Mouse (Mus musculus): ENCODE measurements around the gene Rrbp1.

The Rrbp1 gene

DNA sequence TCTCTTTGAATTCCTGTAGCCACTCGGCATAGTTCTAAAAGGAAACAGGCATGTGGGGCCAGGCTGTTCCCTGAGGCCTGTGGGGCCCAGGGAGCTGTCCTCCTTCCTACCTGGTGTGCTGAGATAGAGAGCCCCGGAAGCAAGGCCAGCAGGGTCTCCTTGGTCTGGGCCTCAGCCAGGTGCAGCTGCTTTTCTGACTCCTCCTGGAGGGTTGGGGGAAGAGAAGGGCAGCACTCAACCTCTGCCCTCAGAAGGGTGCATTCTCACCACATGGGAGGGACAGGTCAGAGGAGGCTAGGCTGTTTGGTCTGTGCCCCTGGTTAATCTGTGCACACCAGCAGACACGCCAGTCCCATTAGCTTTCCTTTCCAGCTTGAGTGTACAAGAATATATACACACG is 56.1 kb downstream of the Rrbp1 start:
- DNase-seq (ENCODE audit: inconsistent ontology term) = no peak

- no peak for DNase-seq (ENCODE audit: inconsistent ontology term)
Observed at GRCm38 (mm10) chr2:143953944-143954343, 57.1 kb downstream of the Rrbp1 start.

DNA sequence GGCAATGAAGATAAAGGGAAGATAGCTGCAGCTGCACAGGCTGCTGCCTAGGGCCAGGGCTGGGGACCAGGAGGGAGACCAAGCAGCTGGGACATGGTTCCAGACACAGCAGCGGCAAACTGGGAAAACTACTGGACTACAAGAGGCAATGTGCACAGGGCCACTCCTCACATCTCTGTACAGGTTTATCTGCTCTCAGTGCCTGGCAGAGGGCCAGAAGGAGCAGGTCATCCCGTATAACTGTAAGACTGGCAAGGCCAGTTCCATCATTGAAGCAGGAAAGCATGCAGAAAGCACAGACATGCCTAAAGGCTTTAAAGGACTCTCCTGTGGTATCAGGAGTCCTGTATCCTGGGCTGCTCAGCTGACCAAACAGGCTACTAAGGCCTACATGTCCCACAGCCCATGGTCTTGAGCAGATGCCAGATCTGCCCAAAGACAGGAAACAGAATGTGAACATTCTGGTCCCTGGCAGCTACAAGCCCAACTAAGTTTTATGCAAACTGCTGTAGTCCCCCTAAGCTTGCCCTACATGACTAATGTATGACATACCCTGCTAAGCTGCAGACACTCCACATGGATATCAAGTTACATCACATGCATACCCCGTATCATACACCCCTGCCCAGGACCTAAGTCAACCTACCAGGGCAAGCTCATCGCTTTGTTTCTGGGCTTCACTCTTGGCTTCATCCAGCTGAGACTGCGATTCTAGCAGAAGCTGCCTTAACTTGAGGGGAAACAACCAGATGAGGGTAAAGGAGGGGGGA is 59.3 kb downstream of the Rrbp1 start:
- DNase-seq (ENCODE audit: inconsistent ontology term) = no peak

DNA sequence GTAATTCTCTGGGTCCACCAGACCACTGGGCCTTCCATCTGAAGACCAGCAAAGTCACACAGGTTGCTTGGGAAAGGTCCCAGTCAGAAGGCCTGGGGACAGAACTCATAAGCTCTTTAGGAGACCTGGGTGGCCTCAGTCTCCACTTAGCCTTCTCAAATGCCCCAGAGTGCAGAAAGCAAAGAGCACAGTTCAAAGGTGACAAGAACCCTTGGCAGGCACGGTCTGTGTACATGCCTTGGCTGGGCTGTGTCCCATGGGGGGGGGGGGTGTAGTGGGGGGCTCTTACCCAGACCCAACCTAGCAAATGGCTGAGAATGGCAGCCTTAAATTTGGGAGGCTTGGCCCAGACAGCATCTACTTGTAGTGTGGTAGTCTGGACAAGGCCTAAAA is 60.0 kb downstream of the Rrbp1 start:
- DNase-seq (ENCODE audit: inconsistent ontology term) = no peak

- no peak for DNase-seq (ENCODE audit: inconsistent ontology term)
Observed at GRCm38 (mm10) chr2:143950290-143951027, 60.6 kb downstream of the Rrbp1 start.

- no peak for DNase-seq (ENCODE audit: inconsistent ontology term)
Observed at GRCm38 (mm10) chr2:143949217-143949616, 61.8 kb downstream of the Rrbp1 start.

DNA sequence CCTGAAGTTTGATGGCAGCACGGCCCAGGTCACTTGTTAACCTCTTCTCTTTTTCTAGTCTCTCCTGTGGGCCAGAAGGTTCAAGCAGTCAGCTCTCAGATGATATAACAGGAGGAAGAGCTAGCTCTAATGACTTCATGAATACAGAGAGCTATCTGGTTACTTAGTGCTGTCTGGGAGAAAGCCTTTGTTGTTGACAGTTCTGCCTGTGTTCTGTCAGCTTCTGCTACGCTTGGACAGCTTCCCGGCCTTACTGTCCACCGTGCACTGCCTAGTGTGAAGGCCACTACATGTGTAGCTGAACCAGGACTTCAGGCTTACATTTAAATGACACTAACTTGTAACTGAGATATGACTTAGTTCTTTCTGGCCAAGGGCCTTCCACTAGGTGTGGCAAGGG is 62.6 kb downstream of the Rrbp1 start:
- no peak for DNase-seq (ENCODE audit: inconsistent ontology term)

DNA sequence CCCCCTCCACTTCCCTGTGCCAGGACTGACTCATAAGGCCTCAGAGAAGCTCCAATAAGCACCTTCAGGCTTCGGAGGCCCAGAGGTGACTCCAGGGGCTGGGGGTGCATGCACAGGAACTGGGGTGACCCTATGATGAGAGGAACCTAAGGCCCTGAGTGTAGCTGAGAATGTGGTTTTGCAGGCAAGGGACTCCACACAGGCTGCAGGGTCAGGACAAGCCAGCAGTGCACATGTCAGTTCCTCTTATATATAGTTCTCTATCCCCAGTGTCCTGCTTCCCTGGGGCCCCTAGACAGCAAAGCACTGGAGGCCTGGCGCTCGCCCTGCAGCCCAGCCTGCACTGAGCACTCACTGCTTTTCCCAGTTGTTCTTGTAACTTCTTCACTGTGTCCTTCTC is 63.1 kb downstream of the Rrbp1 start:
- no peak for DNase-seq (ENCODE audit: inconsistent ontology term)

DNA sequence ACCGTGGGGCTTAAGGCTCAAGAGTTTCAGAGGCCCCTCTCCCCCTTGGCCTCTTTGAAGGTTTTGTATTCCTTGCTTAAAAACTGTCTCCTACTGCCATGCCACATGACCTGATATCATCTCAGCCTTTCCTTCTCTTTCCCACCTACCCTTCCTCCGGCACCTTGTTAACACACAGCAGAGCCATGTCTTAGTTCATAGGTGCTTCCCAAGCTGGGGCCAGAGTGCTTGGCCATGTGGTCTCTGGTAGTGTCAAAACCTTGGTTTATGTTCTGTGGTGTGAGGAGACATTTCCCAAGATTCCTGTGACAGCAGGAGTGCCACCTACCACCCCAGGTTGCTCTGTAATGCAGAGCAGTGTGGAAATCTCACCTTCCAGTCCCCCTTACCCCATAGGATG is 64.7 kb downstream of the Rrbp1 start:
- DNase-seq (ENCODE audit: inconsistent ontology term) = no peak

DNA sequence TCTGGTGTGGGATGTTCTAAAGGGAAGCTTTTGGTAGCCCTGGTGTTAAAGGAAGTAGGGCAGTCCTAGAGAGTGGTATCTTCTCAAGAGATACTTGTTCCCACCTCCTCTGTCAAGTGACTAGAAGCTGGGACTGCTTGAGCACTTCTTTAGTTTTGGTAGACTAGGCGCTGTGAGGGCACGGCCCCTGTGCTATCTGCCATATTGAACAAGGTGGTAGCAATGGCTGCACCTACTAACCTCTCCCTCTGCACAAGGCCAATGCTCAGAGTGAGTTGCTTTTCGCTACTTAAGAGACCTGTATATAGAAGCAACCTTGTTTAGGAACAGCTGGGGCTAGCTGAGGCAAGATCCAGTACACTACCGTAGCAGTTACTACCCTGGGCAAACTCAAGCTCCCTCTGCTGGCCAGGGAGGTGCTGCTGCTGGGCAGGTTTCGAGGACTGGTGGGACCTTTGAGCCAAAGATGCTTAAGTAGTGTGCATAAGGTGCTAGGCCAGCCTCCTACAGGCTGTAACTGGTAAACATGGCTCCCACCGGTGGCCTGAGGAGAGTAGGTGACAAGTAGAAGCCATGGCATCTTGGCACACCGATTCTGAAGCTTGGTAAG is 65.5 kb downstream of the Rrbp1 start:
- DNase-seq (ENCODE audit: inconsistent ontology term) = no peak

GRCm38 (mm10) chr2:143944796-143945195 is 66.3 kb downstream of the Rrbp1 start:
- no peak for DNase-seq (ENCODE audit: inconsistent ontology term)

- DNase-seq (ENCODE audit: inconsistent ontology term) = peak; percentile 50
Observed at GRCm38 (mm10) chr2:143940406-143940805, 70.7 kb downstream of the Rrbp1 start.

GRCm38 (mm10) chr2:143937861-143938260 is 73.2 kb downstream of the Rrbp1 start:
- no peak for DNase-seq (ENCODE audit: inconsistent ontology term)

- DNase-seq (ENCODE audit: inconsistent ontology term) = no peak
Observed at GRCm38 (mm10) chr2:143934439-143934838, 76.6 kb downstream of the Rrbp1 start.

GRCm38 (mm10) chr2:143933516-143933915 is 77.5 kb downstream of the Rrbp1 start:
- no peak for DNase-seq (ENCODE audit: inconsistent ontology term)

- no peak for DNase-seq (ENCODE audit: inconsistent ontology term)
Observed at GRCm38 (mm10) chr2:143932340-143932873, 78.7 kb downstream of the Rrbp1 start.

GRCm38 (mm10) chr2:143929607-143930311 is 81.3 kb downstream of the Rrbp1 start:
- no peak for DNase-seq (ENCODE audit: inconsistent ontology term)

GRCm38 (mm10) chr2:143925826-143926225 is 85.2 kb downstream of the Rrbp1 start:
- DNase-seq (ENCODE audit: inconsistent ontology term) = no peak

GRCm38 (mm10) chr2:143924085-143924484 is 87.0 kb downstream of the Rrbp1 start:
- DNase-seq (ENCODE audit: inconsistent ontology term) = peak; percentile 47

DNA sequence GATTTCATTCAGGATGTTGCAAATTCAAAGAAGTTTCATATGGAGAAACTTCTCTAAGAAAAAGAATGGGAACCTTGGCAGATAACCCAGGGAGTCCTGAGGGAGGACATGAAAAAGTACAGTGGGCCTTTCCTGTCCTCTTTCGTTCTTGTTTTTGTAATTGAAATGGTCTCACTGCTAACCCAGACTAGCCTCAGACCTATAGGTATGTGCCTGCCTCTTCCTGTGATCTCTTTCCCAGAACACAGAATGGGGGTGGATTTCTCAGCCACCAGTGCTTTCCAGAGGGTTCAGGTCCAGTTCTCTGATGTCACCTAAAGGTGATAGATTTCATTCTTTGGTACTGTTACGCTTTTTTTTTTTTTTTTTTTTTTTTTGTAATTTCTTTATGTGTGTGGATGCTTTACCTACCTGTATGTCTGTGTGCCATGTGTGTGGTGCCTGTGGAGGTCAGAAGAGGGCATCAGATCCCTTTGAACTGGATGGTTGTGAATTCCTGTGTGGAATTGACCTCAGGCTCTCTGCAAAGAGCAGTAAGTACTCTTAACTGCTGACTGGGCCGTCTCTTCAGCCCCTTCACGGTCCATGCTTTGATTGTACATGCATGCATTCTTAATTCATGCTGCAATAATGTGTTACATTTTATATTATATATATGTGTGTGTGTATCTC is 92.1 kb downstream of the Rrbp1 start:
- DNase-seq (ENCODE audit: inconsistent ontology term) = no peak

DNA sequence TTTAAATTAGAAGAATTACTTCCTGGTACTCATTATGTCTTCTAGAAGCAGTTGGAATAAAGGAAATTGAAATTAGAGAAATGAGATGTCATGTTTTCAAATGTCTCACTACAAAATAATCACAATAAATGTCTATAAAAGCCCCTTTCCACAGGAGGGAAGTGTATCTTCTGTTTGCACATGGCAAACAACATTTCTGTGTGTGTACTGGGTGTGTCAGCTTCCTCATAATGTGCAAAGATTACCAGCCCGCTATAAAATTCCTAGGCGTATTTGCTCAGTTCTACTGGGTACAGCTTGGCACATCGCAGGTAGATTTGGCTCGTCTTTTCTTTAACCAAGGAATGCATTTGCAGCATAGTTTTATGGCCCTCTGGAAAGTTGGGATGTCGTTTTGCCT is 93.4 kb downstream of the Rrbp1 start:
- no peak for DNase-seq (ENCODE audit: inconsistent ontology term)

Measured in Muller cell, postnatal 12 days (primary cell).